Mouse (Mus musculus) neural tube, embryonic 13.5 days (tissue): ENCODE measurements at regions not wholly inside any gene's neighbourhood (a gene's known extent, or its start where the extent isn't known, plus 50 kb on each side); places are given as distances from the start of the nearest gene placed in this dataset.

ENCODE experiments used
- ATAC-seq: fragments of 200-750 bp; cut with Nextera tagmentation; 2 replicates; pipeline ENCODE4 v1.8.0; 2017; ENCODE audit warnings: low read depth, mild to moderate bottlenecking, moderate TSS enrichment, moderate library complexity
- H3K27ac ChIP-seq: fragments of 300-500 bp; sonication (generic); replicated peaks from 2 replicates; pipeline ENCODE4 v1.5.1; 2015; ENCODE audit warnings: moderate library complexity, mild to moderate bottlenecking, inconsistent platforms
- H3K27me3 ChIP-seq: fragments of 300-500 bp; sonication (generic); 2 replicates; pipeline ENCODE4 v1.6.1; 2015; ENCODE audit warnings: mild to moderate bottlenecking, inconsistent platforms
- H3K36me3 ChIP-seq: fragments of 300-500 bp; sonication (generic); 2 replicates; pipeline ENCODE4 v1.6.1; 2015; ENCODE audit warnings: mild to moderate bottlenecking, inconsistent platforms
- H3K4me1 ChIP-seq: fragments of 300-500 bp; sonication (generic); replicated peaks from 2 replicates; pipeline ENCODE4 v1.6.1; 2015; ENCODE audit warnings: inconsistent platforms
- H3K4me2 ChIP-seq: fragments of 300-500 bp; sonication (generic); 2 replicates; pipeline ENCODE4 v1.6.1; 2015; ENCODE audit warnings: inconsistent platforms, mild to moderate bottlenecking, moderate library complexity
- H3K4me3 ChIP-seq: fragments of 300-500 bp; sonication (generic); 2 replicates; pipeline ENCODE4 v1.5.1; 2015; ENCODE audit warnings: mild to moderate bottlenecking, inconsistent platforms
- H3K9ac ChIP-seq: fragments of 300-500 bp; sonication (generic); 2 replicates; pipeline ENCODE4 v1.6.1; 2015; ENCODE audit warnings: moderate library complexity, mild to moderate bottlenecking, inconsistent platforms
- H3K9me3 ChIP-seq: fragments of 300-500 bp; sonication (generic); 2 replicates; pipeline ENCODE4 v1.6.1; 2016; ENCODE audit warnings: inconsistent platforms
- WGBS: fragments of 180-500 bp; shearing (Covaris S2); methylation state at CpG from one replicate; pipeline ENCODE4 v1.1.7; 2015; 5-methylcytosine and 5-hydroxymethylcytosine counted together

DNA sequence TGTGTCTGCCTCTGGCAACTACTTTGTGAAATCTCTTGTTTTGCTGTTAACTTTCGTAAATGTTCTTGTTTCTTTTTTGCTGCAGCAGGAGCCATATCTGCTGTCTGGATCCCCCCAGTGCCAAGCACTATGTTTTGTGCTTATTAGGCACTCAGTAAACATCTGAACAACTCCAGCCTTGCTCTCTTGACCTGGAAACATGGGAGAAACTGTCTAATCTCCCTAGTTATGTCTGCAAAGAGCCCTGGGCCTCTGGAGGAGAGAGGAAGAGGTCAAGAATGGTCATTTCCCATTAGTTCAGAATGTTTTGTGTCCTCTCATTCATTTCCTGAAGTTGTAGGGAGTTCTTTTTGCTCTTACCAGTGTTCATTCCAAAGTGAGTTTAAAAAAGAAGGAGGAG, 93.1 kb upstream of the Tcf21 start:
- 90% methylated on average over 1 of the region's 1 CpGs for WGBS
- H3K4me1 ChIP-seq: no peaks in the 10 kb centered on the region
- H3K27ac ChIP-seq: no peak overlapping the region
- no peak overlapping the region for H3K9ac ChIP-seq
- no peaks in the 10 kb centered on the region for H3K9me3 ChIP-seq
- no peaks in the 10 kb centered on the region for H3K36me3 ChIP-seq
- no peak for ATAC-seq
- no peaks in the 10 kb centered on the region for H3K27me3 ChIP-seq
- H3K4me2 ChIP-seq: no peak overlapping the region
- no peak overlapping the region for H3K4me3 ChIP-seq

DNA sequence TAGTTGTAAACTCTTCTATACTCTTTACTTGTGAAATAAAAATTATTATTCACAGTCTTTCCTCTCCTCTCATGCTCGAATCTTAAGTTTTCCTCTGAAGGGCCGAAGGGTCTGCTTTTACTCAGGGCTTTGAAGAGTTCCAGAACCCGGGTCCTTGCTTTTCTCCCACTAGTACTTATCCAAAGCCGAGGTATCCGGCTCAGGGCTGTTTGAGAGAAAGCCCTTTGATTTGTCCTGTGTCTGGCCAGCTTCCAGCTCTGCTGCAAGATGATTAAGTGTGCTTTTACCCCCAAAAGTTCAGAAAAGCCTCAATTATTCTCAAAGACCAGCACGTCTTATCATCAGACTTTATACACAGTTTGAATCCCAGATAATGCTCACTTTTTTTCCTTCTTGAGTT, 88.7 kb upstream of the Tcf21 start:
- 79% methylated on average over 6 of the region's 6 CpGs for WGBS
- no peaks in the 10 kb centered on the region for H3K4me1 ChIP-seq
- H3K27me3 ChIP-seq: no peaks in the 10 kb centered on the region
- H3K27ac ChIP-seq: no peak overlapping the region
- no peak overlapping the region for H3K4me2 ChIP-seq
- no peaks in the 10 kb centered on the region for H3K36me3 ChIP-seq
- no peak for ATAC-seq
- no peaks in the 10 kb centered on the region for H3K9me3 ChIP-seq
- H3K4me3 ChIP-seq: no peak overlapping the region
- no peak overlapping the region for H3K9ac ChIP-seq

DNA sequence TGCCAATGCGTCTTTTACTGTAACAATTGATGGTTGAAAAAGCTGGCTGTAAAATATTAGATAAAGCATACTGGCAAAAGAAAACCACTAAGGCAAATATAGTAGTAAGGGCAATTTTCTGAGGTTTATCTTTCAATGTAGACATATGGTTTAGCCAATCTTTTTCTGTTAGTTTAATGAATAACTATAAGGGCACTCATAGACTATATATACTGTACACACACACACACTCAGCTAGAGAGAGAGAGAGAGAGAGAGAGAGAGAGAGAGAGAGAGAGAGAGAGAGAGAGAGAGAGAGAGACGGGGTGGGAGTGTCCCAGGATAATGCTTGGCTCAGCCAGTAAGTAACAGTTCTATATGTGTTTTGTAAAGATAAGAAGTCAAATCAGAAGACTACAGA, 85.3 kb upstream of the Tcf21 start:
- H3K27me3 ChIP-seq: no peaks in the 10 kb centered on the region
- no peaks in the 10 kb centered on the region for H3K4me1 ChIP-seq
- H3K36me3 ChIP-seq: no peaks in the 10 kb centered on the region
- H3K9me3 ChIP-seq: no peaks in the 10 kb centered on the region
- no peak overlapping the region for H3K4me2 ChIP-seq
- 94% methylated on average over 2 of the region's 2 CpGs for WGBS
- no peak overlapping the region for H3K27ac ChIP-seq
- no peak overlapping the region for H3K4me3 ChIP-seq
- no peak for ATAC-seq
- H3K9ac ChIP-seq: no peak overlapping the region

DNA sequence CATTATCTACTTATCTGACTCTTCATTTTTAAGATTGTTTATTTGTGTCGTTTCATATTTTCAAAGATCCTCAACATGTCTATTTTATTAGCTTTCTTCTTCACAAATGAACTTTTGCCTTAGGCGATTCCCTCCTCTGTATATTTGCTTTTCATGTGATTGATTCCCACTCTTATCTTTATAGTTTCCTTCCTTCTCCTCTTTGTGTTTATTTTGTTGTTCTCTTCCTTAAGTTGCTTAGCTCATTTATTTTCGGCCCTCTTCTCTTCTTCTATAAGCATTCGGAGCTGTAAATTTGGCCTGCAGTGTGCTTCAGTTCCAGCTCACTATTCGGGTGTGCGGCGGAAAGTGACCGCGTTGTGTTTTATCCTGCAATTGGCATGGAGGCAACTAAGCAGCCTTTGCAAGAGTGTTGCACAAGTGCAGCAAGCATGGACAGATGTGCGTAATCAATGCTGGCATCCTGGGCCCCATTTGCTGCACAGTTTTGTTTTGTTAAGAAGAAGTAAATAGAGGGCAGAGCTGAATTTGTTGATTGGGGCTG, 73.5 kb upstream of the Tcf21 start:
- H3K36me3 ChIP-seq: no peaks in the 10 kb centered on the region
- H3K4me2 ChIP-seq: no peak overlapping the region
- 79% methylated on average over 10 of the region's 10 CpGs for WGBS
- ATAC-seq: no peak
- no peak overlapping the region for H3K9ac ChIP-seq
- H3K27me3 ChIP-seq: no peaks in the 10 kb centered on the region
- no peak overlapping the region for H3K4me3 ChIP-seq
- H3K27ac ChIP-seq: no peak overlapping the region
- H3K9me3 ChIP-seq: no peaks in the 10 kb centered on the region
- H3K4me1 ChIP-seq: no peaks in the 10 kb centered on the region

DNA sequence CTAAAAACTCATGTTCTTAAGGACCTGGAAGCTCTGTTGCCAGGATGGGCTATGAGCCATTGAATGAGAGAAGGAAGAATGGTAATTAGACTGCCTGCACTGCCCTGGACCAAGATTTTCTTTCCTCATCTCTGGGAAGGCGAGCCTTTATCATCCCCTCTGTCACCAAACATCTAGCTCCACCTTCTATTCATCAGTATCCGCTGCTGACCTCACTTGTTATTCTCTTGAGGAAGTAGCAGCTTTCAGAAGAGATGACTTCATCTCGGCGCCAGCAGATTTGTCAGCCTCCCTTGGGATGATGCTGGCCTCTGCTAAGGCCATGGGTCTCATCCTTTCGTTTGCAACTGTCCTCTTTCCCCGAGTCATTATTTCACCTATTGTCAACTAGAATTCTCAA, 67.5 kb upstream of the Tcf21 start:
- 78% methylated on average over 6 of the region's 6 CpGs for WGBS
- H3K36me3 ChIP-seq: no peaks in the 10 kb centered on the region
- no peak for ATAC-seq

DNA sequence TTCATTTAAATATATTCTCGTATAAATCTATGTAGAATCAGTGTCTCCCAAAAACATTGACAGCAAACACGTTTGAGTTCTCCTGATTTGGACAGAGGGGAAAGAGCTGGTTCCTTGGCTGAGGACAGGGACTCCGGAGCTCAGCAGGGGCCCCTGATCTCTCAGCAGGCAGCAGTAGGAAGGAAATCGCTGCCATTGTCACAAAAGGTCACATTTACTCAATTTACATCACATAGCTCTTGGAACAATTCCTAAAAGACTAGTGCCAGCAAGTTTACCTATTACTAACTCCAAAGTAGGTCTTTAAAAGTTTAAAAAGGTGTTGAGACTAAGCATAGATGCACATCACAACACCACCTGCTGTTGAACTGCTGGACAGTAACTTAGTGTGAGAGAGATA, 59.7 kb upstream of the Tcf21 start:
- 36% methylated on average over 4 of the region's 4 CpGs for WGBS

More for the DNA sequence above, 67.5 kb upstream of the Tcf21 start:
- H3K27me3 ChIP-seq: no peaks in the 10 kb centered on the region
- H3K4me1 ChIP-seq: no peaks in the 10 kb centered on the region
- H3K4me2 ChIP-seq: no peak overlapping the region
- H3K9me3 ChIP-seq: no peaks in the 10 kb centered on the region
- H3K4me3 ChIP-seq: no peak overlapping the region
- H3K27ac ChIP-seq: no peak overlapping the region
- H3K9ac ChIP-seq: no peak overlapping the region

DNA sequence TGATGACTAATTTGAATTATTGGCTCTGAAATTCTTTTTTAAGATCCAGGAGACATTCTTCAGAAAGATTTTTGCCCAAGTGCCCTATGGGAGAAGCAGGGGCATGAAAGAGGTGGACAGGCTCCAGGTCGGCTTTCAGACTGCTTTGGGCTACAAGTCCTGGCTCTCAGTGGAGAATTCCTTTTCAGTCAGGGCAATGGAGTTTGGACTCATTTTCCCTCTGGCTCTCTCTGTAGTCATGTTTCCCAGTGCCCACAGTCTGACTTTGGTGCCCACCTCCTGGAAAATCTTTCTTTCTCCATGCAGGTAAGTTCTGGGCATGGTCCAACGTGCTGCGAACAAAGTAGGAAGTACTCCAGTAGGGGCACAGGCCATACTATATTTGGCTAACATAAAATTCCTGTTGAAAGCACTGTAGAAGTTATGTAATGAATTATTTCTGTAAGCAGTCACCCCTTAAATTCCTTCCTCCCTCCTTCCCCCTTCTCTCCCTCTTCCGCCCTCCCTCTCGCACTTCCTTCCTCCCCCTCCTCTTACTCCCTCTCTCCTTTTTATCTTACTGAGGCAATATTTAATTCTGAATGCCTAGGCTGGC, 57.7 kb upstream of the Tcf21 start:
- Histone ChIP-seq H3K9ac (no peak overlapping the region), H3K4me2 (no peak overlapping the region), H3K27me3 (no peaks in the 10 kb centered on the region), H3K27ac (no peak overlapping the region), H3K9me3 (no peaks in the 10 kb centered on the region), H3K4me3 (no peak overlapping the region), H3K4me1 (no peaks in the 10 kb centered on the region), H3K36me3 (no peaks in the 10 kb centered on the region)
- 83% methylated on average over 5 of the region's 5 CpGs for WGBS
- ATAC-seq: no peak

More for the DNA sequence above, 59.7 kb upstream of the Tcf21 start:
- Histone ChIP-seq H3K4me1 (no peaks in the 10 kb centered on the region), H3K9ac (no peak overlapping the region), H3K36me3 (no peaks in the 10 kb centered on the region), H3K9me3 (no peaks in the 10 kb centered on the region), H3K27ac (no peak overlapping the region), H3K4me2 (no peak overlapping the region), H3K4me3 (no peak overlapping the region), H3K27me3 (no peaks in the 10 kb centered on the region)
- ATAC-seq: no peak

DNA sequence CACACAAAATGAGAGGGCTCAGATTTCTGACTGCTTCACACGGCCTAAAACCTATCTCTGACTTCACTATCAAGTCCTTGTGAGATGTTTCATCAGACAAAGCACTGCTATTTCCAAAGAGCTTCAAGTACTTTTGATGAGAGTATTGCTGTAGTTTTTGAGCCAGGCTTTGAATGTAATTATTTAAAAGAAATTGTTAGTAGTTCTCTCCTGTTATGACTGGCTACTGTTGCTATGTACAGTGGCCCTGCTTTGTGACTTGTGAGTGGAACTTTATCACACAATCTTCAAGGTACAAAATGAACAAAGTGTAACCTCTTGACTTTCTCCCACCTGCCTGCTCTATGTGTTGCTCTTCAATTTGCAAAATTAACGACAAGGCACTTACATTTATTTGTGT, 57.1 kb upstream of the Tcf21 start:
- no peak overlapping the region for H3K9ac ChIP-seq
- no peak overlapping the region for H3K4me3 ChIP-seq
- no peak overlapping the region for H3K4me2 ChIP-seq
- H3K36me3 ChIP-seq: no peaks in the 10 kb centered on the region
- WGBS: 72% methylated on average over 2 of the region's 2 CpGs
- no peaks in the 10 kb centered on the region for H3K9me3 ChIP-seq
- no peak for ATAC-seq
- no peaks in the 10 kb centered on the region for H3K4me1 ChIP-seq
- no peak overlapping the region for H3K27ac ChIP-seq
- no peaks in the 10 kb centered on the region for H3K27me3 ChIP-seq

DNA sequence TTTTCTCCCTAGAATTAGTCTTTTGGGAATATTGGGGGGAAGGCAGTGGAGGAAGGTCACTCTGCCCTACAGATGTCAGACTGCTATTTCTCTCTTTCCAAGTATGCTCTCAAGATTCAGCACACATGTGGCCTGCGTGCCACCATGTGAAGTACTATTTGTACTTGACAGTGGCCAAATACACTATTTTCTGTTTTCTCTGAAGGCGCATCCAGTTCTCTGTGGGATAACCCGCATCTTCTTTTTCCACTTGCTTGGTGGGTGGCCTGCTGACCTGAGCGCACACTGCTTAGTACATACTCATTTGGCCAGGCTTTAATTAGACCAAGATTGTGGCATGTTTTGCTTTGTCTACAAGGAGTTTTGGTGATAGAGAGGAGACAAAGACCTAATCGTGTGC, 55.7 kb upstream of the Tcf21 start:
- WGBS: 84% methylated on average over 5 of the region's 5 CpGs

DNA sequence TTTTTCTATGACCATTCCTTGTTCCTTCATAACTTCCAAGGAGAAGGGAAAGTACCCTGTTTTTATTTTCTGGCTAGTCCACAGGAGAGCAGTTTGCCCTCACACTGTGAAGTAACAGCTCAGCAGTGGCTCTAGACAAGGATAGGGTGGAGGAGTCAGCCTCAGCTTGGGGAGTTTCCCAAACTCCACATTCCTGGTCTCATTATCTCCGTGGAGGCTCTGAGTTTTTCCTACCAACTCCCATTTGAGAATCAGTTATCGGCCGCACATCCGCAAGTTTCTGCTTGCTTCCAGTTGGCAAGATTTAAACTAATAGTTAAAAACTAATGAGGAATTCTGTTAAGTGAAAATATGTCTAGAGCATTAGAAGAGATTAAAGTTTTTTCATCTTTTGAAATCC, 55.2 kb upstream of the Tcf21 start:
- no peaks in the 10 kb centered on the region for H3K36me3 ChIP-seq
- no peaks in the 10 kb centered on the region for H3K4me1 ChIP-seq
- no peak overlapping the region for H3K27ac ChIP-seq
- WGBS: 77% methylated on average over 4 of the region's 4 CpGs
- H3K4me3 ChIP-seq: no peak overlapping the region
- H3K9me3 ChIP-seq: no peaks in the 10 kb centered on the region
- H3K4me2 ChIP-seq: no peak overlapping the region
- no peaks in the 10 kb centered on the region for H3K27me3 ChIP-seq
- ATAC-seq: no peak
- no peak overlapping the region for H3K9ac ChIP-seq

More for the DNA sequence above, 55.7 kb upstream of the Tcf21 start:
- no peaks in the 10 kb centered on the region for H3K9me3 ChIP-seq
- H3K4me1 ChIP-seq: no peaks in the 10 kb centered on the region
- H3K36me3 ChIP-seq: no peaks in the 10 kb centered on the region
- no peaks in the 10 kb centered on the region for H3K27me3 ChIP-seq
- ATAC-seq: no peak
- no peak overlapping the region for H3K9ac ChIP-seq
- H3K4me3 ChIP-seq: no peak overlapping the region
- no peak overlapping the region for H3K4me2 ChIP-seq
- no peak overlapping the region for H3K27ac ChIP-seq
